Mouse (Mus musculus) E14TG2a.4 (cell line): ENCODE measurements around the gene Wwc1.

Experiments used
- CTCF ChIP-seq: conservative IDR thresholded peaks from 2 replicates; pipeline ENCODE4 v1.5.1; 2014; ENCODE audit warnings: low read length
- POU5F1 ChIP-seq: IDR thresholded peaks from 2 replicates; pipeline ENCODE4 v1.6.1; 2014; ENCODE audit warnings: low read length, borderline replicate concordance

- TF ChIP-seq CTCF, result peak; percentile 95
- TF ChIP-seq POU5F1, result no peak
These were observed 146.1 kb downstream of the Wwc1 start, which contains the start of gene Rars for GRCm38 (mm10) chr11:35834022-35834760.
